Mouse (Mus musculus) urinary bladder, postnatal 10 days (tissue): ENCODE results near the gene 5730522E02Rik.
A peak's percentile ranks its signal among the peaks of the same experiment; 100 is the strongest.

Source experiments
- DNase-seq: peaks from one replicate; pipeline ENCODE4 v3.0.0; 2022; ENCODE audit warnings: low spot score

5730522E02Rik gene

DNA sequence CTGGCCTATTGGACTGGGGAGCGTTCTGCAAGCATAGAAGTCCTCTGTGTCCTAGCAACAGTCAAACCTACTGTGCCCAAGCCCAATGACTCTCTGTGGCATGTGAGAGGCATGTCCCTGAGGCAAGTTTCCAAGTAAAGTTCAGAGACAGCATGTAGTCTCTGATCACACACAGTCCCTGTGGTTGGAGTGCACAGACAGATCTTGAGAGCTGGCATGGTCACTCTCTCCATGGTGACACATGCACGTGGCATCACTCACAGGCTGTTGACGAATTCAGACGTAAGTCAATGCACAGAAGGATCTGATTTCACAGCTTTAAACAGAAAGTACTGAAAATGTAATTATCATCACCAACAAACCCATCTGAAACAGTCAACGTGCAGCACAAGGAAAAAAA is 210.8 kb downstream of the 5730522E02Rik start:
- no peak for DNase-seq

DNA sequence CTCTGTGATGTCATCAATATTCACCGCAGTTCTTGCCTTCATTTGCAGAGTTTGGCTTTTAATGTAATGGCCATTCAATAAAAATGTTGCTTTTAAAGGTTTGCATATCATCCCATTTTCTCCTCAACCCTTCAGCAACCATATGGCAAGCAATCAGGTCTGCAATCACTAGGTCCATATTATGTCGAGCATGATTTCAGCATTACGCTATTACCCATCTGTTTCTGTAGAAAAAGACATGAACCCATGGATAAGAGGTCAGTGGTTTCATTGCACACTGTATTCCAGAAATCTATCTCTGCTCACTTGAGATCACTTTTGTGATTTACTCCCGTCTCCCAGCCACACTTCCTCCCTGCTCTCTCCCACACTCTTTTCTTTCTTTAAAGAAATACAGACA is 213.1 kb downstream of the 5730522E02Rik start:
- DNase-seq = no peak

DNA sequence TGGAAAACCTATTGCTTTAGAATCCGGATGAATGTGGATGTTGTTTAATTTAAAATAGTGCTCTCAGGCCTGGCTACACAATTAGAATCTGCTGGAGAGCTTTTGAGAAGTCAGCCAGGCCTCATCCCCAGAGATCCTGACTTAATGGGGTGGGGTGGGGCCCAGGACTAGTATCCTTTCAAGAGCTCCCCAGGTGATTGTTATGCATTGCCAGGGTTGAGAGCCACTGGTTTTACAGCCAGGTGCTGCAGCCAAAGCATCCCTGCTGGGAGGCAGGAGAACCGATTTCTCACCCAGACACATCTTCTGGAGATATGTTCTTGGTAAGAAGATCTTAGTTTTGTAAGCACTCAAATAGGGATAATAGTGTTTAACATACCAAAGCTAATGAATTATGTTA is 216.4 kb downstream of the 5730522E02Rik start:
- DNase-seq = no peak

DNA sequence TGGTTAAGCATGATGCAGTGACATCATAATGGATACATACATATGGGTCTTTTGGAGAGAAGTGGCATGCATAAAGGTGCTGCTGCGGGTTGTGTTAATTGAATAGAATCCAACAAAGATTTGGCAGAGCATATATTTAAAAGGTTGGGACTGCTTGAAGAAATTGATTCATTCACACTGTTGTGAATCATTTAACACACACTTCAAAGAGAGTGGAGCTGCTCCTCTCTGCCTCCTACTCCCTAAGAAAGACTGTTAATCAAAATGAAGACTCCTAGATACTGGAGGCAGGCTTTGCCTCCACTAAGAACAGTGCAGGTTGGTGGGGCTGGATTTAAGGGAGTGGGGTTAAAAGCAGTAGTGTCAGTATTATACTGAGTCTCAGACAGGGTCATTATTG is 218.3 kb downstream of the 5730522E02Rik start:
- DNase-seq = no peak

DNA sequence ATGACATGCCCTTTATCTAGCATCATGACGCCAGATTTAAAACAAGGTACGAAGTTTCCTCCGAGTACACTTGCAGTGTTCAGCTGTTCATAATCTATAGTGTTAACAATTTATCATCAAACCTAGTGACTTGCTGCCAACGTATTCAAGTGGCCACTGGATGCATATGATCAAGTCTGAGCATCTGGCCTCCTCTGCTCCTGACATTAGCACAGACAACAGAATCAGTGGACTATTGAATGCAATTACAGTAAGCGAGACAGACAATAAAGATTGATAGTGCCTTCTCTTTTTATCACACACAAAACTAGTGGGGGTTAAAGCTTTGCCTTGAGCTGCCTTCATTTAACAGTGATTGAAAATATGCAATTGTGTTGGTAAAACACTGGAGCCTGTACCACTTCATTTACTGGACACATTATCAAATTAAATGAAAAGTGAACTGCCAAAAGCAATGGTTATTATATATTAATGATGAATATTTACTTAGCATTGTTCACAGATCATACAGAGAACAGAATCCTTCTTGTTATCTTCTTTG is 231.8 kb downstream of the 5730522E02Rik start:
- no peak for DNase-seq

DNA sequence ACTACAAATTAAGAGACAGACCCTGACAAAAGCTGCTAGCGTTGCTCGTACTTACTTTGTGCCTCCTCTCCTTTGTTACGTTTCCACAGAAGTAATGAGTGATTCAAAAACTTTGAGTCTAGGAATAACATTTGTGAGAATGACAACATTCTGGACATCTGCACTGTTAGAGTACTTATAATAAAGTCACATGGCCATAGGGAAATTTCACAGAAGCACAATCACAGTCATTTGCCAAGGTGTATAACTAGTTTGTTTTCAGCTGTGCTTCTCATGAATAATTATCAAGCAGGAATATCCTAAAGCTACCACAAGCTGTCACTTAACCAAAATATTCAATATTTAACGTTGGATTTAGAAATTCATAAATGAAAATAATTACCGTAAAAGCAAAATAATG is 269.1 kb downstream of the 5730522E02Rik start:
- DNase-seq = no peak

DNA sequence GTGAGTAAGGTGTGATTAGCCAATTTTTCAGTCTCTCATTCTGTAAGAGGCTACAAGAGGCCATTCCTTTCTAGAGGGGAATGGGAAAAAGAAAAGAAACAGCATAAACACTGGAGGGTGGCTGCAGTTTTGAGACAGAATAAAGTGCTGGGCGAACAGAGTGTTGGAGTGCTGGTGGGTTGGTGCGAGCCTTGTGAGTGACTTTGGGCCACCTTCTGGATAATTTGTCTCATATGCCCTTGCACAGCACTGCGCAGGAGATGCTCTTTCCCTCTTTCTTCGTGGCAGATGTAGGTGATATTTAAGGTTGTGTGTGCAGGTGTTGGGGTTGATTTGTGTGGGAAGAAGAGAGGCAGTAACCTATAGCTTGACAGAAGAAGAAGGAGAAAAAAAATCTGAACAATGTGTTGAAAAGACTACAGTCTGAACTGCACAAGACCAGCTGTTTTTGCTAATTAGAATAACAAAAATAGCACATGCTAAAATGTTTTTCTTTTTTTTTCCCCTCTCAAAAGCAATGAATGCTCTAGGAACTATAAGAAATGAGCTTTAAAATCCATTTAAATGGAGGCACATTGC is 269.8 kb downstream of the 5730522E02Rik start:
- no peak for DNase-seq

DNA sequence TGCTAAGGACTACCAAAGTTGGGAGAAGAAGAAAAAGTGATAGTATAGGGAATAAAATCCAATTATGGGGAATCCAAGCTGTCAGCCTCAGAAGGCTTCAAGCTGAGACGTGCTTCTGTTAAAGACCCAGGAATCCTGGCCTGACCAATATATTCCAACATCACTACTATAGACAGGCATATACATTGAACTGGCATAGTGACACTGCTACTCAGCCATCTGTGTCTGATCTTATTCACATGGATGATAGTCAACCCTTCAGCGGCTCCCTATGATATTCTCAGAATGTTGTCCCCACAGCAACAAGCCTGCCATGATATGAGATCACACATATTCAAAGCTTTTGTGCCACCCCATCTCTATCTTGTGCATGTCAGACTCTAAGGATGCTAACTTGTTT is 284.3 kb downstream of the 5730522E02Rik start:
- DNase-seq = no peak

DNA sequence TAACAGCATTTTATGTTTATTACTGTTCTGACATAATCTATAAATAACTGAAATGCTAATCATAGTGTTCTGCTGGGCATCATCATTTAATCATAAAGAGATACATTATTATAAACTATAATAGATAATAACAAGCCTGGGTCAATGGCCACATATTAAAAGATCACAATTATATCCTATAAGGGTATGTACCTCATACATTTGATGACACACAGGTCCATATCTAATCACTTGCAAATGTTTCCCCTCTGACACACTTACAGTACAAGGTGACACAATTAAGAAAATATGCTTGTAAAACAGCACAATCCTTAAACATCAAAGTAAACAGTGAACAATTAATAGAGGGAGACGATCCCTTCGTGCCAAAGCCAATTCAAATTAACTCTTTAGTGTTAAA is 308.2 kb downstream of the 5730522E02Rik start:
- DNase-seq = no peak

DNA sequence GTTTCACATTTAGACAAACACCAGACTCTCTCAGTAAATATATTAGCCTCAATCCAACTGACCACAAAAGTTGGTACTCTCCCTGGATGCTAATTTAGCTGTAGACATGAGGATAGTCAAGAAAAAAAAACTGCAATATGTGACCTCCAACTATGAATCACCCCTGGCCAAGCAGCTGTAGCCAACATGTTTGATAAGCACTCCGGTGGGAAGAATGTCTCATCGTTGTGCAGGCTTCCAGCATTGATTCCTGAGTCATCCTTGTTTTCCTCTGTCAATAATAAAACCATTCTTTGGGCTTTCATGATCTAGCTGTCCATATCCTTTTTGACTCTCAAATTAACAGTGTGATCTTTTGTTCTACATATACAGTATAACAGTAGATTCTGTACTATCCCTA is 308.9 kb downstream of the 5730522E02Rik start:
- no peak for DNase-seq

DNA sequence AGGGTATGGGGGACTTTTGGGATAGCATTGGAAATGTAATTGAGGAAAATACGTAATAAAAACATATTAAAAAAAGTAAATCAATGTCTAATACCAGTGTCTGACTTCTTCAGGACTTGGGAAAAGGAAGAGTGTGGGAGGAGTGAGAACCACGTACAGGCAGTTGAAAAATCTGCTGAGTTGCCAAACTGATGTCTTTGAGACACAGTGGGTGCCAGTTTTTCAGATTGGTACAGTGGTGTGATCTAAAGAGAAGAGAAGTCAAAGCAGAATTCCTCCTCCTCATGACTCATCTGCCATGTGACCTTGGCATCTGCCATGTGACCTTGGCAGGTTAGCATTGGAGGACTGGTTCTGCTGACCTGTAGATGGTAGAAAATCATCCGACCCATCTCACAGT is 316.7 kb downstream of the 5730522E02Rik start:
- DNase-seq = no peak

DNA sequence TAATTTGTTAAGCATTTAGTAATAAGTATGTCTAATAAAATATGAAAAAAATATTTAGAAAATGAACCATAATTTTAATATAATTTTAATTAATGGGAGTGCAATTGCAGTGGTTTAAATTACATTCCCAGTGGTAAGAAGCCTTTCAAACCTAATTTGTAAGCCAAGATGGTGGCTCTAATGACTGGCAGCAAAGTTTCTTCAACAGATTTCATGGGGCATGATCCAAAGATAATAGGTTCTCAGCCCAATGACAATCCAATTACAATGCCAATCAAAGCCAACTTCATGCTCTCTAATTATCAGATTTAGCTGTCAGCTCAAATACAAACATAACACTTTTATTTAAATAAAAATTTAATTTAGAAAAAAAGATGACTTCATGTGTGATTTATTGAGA is 337.6 kb downstream of the 5730522E02Rik start:
- DNase-seq = no peak

DNA sequence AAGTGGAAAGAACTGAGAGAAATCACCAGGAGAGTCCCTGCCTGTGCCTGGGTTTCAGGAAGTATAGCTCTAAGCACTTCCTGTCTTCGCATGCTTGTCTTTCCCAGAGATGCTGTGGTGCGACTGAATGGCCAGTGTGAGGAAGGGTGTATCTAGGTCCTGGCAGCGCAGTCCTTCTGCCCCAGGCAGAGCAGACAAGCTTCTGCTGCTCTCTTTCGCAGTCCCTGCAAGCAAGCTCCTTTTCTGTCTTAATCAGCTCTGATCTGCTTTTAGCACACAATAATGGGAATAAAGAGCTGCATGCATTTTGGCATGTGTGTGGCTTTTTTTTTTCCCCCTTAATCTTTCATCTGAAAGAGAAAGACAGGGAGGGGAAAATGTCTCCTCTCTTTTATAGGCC is 338.2 kb downstream of the 5730522E02Rik start:
- no peak for DNase-seq

DNA sequence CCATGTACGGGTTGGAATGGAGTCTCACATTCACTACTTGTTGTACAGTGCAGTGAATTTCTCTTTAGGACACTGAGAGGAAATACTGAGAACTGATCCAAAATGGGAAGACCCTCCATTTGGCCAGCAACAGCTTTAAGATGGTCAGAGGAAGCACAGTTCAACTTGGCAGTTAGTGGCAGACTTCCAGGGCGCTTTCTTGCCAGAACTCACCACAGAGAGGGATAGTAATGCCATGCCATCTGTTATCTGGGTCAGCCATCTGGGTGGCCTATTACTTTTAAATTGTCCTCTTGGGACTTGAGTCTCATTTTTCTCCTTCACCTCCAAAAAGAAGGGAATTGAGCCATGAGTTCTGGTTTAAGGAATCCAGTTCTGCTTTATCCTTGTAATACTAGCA is 344.3 kb downstream of the 5730522E02Rik start:
- DNase-seq = no peak

DNA sequence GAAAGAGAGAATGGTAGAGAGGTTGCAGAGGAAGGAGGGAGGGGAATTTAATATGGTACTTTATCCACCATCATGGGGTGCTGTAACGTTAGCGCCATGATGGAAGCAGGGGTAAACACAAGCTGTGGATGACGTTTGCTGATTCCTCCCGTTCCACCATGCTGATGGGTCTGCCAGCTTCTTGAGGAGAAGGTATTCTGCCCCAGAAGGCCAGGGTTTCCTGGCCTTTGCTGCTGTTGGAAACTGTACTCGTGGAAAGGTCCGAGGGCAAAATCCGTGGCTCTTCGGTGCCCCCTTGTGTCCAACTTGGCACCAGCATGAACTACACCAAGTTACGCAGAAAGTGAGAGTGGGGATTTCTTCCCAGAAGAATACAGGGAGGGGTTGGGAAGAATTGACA is 347.9 kb downstream of the 5730522E02Rik start:
- DNase-seq = peak; percentile 14

DNA sequence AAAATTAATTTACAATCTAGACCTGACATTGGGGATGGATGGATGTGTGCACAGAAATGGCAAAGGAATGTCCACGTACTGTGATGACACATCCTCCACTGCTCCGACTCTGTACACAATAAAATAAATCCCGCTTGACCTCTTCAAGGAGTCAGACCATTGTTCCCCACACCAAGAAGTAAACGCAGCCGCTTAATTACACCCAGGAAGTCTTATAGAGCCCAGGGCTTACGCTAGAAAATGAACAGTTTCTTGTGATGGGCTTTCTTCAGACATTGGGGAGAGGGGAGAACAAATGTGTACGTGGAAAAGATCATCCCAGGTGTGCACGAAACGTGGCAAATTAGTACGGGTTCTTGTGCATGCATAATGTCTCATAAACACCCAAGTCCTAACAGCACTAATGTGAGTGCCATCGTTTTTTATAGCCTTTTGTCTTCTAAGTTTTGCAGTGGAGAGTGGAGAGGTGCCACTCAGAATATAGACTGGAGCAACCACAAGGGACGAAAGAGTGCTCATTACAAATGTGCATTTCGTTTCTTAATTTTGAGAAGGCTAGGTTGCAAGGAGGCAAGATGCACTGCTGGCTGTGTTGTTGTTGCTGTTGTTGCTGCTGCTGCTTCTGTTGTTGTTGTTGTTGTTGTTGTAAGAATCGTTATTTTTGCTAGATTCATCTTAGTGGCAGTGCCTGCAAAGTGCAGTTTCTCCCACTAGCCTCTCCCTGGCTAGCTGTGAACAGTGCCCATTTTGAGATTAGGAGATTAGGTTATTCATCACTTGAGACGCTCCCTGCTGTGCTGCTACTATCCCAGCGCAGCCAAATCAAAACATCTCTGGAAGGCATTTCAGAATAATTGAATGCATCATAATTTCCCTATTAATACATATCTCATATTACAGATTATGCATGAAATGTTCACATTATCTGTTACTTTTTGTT is 353.7 kb downstream of the 5730522E02Rik start:
- no peak for DNase-seq

DNA sequence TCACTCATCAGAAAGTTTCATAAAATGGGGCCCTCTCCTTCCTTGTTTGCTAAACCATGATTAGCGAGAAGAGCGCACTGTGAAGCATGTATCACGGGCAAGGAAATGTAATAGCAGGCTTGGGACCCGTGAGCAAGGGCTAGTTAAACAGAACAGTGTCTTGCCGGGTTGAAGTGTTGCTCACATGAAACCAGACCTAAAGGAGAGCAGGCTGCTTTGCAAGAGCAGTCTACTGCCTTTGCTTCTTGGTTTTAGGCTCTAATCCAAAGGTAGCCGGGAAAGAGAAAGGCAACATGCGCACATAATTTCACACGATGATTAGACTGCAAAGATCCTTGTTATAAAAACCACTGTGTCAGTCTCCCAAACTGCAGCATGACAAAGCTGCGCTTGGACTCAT is 354.8 kb downstream of the 5730522E02Rik start:
- no peak for DNase-seq

DNA sequence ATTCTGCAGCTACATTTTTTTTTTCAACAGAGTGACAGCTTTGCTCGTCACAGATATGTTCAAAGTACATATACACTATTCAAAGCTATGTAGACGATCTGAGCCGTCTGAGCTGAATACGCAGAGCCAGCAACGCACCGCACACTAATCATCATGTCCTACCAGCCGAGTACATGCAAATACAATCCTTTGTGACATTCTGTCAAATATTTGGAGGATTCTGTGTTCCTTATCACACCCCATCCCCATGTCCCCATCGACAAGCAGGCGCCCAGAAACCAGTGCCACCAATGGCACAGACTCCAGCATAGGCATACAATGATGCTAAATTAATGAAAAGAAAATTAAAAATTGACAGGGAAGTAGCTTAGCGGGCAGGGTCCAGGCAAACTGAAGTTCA is 356.3 kb downstream of the 5730522E02Rik start:
- no peak for DNase-seq

DNA sequence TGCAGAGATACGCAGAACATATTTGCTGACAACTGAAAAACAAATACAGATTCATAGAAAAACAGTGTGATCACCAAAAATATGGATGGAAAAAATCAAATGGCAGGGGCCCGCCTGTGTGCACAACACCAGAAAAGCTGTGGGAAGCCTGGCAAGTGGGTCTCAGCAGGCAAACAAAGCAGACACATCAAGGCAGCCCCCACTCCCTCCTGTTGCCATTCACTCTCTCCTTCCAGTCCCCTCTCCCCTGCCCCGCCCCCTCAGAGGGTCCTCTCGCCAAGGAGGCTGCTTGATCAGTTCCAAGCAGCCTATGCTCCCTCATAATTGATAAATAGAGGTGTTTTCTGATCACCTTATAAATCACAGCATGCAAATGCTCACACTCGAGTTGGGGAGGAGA is 357.5 kb downstream of the 5730522E02Rik start:
- DNase-seq = no peak

DNA sequence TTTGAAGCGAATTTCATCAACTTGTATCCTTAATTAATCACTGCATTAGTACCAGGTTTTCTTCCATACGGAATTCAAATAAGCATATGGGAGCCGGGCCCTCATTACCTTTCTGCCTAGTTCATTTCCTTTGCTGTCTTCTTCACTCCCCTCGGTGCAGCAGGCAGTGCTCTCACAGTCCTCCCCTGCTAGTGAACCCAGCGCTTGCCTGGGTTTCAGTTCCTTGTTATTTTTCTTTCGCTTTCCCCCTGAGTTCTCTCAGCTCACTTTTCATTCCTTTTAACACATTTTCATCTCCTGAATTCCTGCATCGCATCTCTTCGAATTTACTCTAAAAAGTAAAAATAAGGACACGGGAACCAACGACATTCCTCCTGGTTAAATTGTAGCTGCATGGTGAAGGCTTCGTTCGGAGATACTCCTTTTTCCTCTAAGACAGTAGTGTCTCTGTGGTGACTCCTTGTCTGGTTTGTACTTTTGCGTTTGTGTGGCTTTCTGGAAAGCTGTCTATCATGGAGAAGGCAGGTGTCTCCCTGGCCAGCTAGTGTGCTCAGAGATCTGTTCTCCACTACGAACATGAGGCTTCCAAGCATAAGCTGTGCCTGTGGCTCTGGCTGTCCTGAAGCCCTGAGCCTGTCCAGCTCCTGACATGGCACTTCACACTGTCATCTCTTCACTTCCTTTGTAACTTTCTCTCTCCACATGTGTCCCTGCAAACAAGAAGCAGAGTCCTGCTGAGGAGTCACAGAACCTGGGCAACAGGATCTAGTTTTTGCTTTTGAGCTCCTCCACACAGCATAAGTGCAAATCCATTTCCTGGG is 361.5 kb downstream of the 5730522E02Rik start:
- no peak for DNase-seq

DNA sequence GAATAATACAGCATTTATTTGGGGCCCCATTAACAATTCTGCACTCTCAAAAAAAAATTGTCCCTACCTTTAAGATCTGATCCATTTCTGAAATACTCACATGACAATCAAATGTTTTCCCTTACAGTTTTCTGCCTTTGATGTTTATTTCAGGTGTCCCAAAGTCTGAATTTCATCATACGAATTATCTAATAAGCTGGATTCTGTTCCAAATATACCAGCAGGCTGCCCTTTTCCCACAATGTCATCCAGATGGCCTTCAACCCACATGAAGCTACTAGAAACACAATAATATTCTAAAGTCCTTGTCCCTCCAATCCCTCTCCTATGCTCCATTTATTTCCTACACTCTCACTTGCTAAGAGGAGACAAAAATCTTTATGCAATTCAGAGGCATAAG is 372.1 kb downstream of the 5730522E02Rik start:
- DNase-seq = no peak

DNA sequence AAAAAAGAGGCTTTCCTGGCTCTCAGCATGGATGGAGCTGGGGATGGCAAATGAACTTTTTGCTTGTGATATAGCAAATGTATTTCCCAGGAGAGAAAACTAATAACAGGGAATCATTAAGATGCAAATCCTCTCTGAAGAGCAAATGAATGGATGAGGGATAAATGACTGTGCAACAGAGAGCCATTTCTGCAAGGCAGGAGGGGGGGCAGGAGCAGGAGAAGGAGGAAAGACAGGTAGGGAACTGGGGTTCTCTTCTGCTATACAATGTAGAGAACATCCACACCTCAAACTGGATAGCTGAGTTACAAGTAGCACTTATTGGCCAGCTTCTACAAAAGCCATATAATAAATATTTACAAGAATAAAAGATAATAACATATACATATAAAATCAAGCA is 390.8 kb downstream of the 5730522E02Rik start:
- no peak for DNase-seq

DNA sequence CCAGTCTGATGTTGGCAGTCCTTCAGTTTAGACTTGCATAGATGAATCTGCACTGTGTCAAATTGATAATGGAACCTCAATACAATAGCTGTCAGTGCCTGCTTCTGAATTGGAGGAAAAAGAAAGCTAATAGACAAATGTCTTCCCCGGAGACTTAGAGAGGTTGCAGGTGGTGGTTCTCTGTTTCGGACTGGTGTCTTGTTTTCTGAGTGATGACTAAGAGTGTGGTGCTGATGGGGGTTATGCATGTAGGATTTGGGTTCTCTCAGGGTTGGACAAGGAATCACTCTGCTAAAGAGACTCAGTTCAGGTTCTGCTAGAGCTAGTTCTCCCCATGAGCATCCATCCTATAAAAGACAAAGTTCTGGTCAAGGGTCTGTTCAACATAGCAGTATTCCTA is 397.1 kb downstream of the 5730522E02Rik start:
- DNase-seq = no peak
